Mouse (Mus musculus): ENCODE results near the gene Brd7.

Gene Brd7

DNA sequence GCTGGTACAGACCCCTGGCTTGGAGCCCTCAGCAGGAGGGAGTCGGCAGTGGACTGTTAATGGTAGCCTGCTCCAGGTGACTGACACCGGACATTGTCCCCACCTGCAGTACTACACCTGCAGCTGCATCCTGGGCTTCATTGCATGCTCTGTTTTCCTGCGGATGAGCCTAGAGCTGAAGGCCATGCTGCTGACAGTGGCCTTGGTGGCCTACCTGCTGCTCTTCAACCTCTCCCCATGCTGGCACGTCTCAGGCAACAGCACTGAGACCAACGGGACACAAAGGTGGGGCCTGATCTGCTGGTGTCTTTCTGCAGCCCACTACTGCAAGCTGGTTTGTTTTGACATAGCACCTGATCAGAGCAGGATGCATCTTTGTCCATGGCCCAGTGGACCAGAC, 38.5 kb downstream of the Brd7 start:
- Histone ChIP-seq H3K9me3 (ENCODE audit: low read length) (no peaks in the 10 kb centered on the region), H3K36me3 (ENCODE audit: insufficient read depth, low read length) (peaks cover 13% of the 10 kb centered on the region), H3K4me3 (replicated peaks; ENCODE audit: low read length) (no peak overlapping the region), H3K27me3 (ENCODE audit: insufficient read depth, low read length) (peaks cover 9% of the 10 kb centered on the region; the same call in 1 of the 2 replicates), H3K4me1 (replicated peaks; ENCODE audit: low read depth, low read length) (peaks cover 7% of the 10 kb centered on the region; the same call in 1 of the 2 replicates)
- TF ChIP-seq POU5F1 (IDR thresholded peaks at IDR 0.05; ENCODE audit: borderline replicate concordance, low read length), result no peak
- TF ChIP-seq CTCF (conservative IDR thresholded peaks at IDR 0.05; ENCODE audit: low read length), result no peak
- TF ChIP-seq NANOG (IDR thresholded peaks at IDR 0.05; ENCODE audit: borderline replicate concordance, low read length), result no peak

DNA sequence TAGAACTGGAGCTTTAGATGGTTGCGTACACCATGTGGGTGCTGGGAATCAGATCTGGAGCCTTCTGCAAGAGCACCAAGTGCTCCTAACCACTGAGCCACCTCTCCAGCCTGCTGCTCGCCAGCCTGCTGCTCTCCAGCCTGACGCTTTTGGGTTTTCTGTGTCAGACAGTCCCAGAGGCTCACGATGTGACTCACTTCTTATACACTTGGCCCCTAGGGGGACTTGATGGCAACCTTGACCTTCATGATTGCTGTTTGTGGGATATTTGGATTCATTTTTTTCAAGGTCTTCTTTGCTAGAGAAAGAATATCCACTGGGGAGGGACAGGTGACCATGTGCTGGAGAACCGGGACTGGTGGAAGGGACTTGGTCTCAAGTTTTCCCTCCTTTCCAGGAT, 40.6 kb downstream of the Brd7 start:
- H3K9me3 ChIP-seq (ENCODE audit: low read length), result no peaks in the 10 kb centered on the region
- H3K4me3 ChIP-seq (replicated peaks; ENCODE audit: low read length), result no peak overlapping the region
- H3K36me3 ChIP-seq (ENCODE audit: insufficient read depth, low read length), result no peaks in the 10 kb centered on the region
- TF ChIP-seq NANOG (IDR thresholded peaks at IDR 0.05; ENCODE audit: borderline replicate concordance, low read length) (no peak), CTCF (conservative IDR thresholded peaks at IDR 0.05; ENCODE audit: low read length) (no peak)
- peaks cover 23% of the 10 kb centered on the region for H3K27me3 ChIP-seq (ENCODE audit: insufficient read depth, low read length)
- peaks cover 13% of the 10 kb centered on the region for H3K4me1 ChIP-seq (replicated peaks; ENCODE audit: low read depth, low read length)

DNA sequence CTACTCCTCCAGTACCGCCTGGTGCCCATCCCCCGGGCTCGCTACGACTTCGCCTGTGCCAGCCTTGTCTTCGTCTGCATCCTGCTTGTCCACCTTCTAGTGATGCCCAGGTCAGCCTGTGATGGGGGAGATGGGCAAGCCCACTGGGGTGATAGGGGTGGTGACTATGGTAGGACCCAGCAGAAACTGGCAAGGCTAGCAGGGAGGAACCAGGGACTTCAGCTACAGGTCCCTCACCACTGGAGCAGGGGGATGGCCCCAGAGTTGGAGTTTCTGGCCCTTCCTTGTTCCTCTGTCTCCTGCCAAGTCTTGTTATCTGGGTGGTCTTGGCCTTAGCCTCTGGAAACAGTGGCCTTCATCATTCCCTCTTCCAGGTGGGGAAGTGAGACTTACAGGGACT, 41.9 kb downstream of the Brd7 start:
- no peaks in the 10 kb centered on the region for H3K9me3 ChIP-seq (ENCODE audit: low read length)
- TF ChIP-seq CTCF (conservative IDR thresholded peaks at IDR 0.05; ENCODE audit: low read length), result no peak
- TF ChIP-seq NANOG (IDR thresholded peaks at IDR 0.05; ENCODE audit: borderline replicate concordance, low read length), result no peak
- TF ChIP-seq POU5F1 (IDR thresholded peaks at IDR 0.05; ENCODE audit: borderline replicate concordance, low read length), result no peak
- H3K4me3 ChIP-seq (replicated peaks; ENCODE audit: low read length), result no peak overlapping the region
- H3K27me3 ChIP-seq (ENCODE audit: insufficient read depth, low read length), result peaks cover 36% of the 10 kb centered on the region
- peaks cover 13% of the 10 kb centered on the region for H3K4me1 ChIP-seq (replicated peaks; ENCODE audit: low read depth, low read length)
- no peaks in the 10 kb centered on the region for H3K36me3 ChIP-seq (ENCODE audit: insufficient read depth, low read length)

DNA sequence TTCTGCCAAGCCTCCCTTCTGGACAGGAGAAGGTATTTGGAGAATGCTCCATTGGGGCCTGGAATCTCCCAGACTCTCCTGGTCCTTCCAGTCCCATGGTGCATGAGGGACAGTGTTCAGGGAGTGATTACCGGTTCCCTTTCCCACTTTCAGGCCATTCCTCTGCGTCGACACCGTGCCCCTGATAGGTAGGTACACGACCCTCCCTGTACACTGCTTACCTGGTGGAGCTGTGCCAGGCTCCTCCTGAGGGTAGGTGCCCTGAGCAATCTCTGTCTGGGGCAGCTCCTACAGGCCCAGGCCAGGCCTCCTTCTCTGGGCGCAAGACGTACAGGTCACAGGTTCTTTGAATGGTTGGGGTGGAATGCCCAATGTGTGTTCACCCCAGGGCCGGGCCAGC, 43.8 kb downstream of the Brd7 start:
- peaks cover 42% of the 10 kb centered on the region for H3K27me3 ChIP-seq (ENCODE audit: insufficient read depth, low read length)
- TF ChIP-seq POU5F1 (IDR thresholded peaks at IDR 0.05; ENCODE audit: borderline replicate concordance, low read length) (no peak), NANOG (IDR thresholded peaks at IDR 0.05; ENCODE audit: borderline replicate concordance, low read length) (no peak), CTCF (conservative IDR thresholded peaks at IDR 0.05; ENCODE audit: low read length) (no peak)
- H3K9me3 ChIP-seq (ENCODE audit: low read length), result no peaks in the 10 kb centered on the region
- peaks cover 15% of the 10 kb centered on the region; the same call in 1 of the 2 replicates for H3K4me1 ChIP-seq (replicated peaks; ENCODE audit: low read depth, low read length)
- no peak overlapping the region for H3K4me3 ChIP-seq (replicated peaks; ENCODE audit: low read length)
- no peaks in the 10 kb centered on the region for H3K36me3 ChIP-seq (ENCODE audit: insufficient read depth, low read length)

DNA sequence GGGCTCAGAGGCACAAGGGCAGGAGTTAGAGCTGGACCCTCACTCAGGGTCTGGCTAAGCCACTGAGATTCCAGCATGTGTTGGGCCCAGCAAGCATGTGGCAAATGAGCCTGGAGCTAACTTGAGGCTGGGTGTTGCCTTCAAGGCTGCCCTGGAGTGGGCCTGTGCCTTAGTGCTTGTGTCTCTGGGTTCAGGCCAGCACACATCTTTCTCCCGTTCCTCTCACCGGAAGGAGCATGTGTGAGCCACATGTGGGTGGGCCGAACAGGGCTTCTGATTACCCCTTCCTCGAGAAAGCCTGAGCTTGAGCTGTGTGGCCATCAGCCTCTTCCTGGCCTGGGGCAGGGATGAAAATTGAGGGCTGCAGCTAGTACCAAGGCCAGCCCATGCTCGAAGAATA, 44.7 kb downstream of the Brd7 start:
- Histone ChIP-seq H3K36me3 (ENCODE audit: insufficient read depth, low read length) (no peaks in the 10 kb centered on the region), H3K4me1 (replicated peaks; ENCODE audit: low read depth, low read length) (peaks cover 15% of the 10 kb centered on the region; the same call in 1 of the 2 replicates), H3K4me3 (replicated peaks; ENCODE audit: low read length) (no peak overlapping the region), H3K9me3 (ENCODE audit: low read length) (no peaks in the 10 kb centered on the region), H3K27me3 (ENCODE audit: insufficient read depth, low read length) (peaks cover 44% of the 10 kb centered on the region)
- TF ChIP-seq NANOG (IDR thresholded peaks at IDR 0.05; ENCODE audit: borderline replicate concordance, low read length), result no peak
- no peak for TF ChIP-seq CTCF (conservative IDR thresholded peaks at IDR 0.05; ENCODE audit: low read length)
- TF ChIP-seq POU5F1 (IDR thresholded peaks at IDR 0.05; ENCODE audit: borderline replicate concordance, low read length), result no peak

DNA sequence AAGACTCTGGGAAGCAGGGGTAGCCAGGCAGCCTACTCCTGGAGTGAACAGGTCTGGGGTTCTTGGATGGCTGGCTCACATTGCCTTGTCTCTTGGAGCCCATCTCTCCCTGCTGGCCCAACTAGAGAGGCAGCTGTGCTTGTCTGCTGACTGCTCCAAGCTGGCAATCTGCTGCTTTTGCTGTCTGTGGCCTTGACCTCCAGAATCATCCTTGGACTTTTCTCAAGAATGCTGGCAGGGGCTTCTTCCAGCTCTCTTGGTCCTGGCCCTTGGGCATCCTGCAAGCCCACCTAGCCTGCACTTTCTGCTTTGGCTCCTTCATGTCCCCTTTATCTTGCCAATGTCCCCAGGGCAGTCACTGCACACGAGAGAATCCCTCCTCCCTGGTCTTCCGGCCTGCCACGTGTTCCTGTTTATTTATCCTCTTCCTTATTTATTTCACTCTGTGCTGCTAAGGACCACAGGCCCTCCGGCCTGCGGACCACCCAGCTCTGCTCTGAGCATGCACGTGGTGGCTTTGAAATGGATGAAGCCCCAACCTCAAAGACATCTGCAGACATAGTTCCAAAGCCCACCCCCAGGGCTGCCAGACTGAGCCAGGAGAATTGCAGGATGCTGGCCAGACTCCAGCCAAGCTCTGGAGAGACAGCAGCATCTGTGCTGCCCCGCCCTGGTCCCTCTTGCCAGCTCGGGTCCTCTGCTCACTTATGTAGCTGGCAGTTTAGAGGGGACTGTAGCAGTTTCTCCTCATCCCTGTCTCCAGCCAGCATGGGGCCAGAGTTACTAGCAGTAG, 45.7 kb downstream of the Brd7 start:
- H3K36me3 ChIP-seq (ENCODE audit: insufficient read depth, low read length), result no peaks in the 10 kb centered on the region
- H3K4me1 ChIP-seq (replicated peaks; ENCODE audit: low read depth, low read length), result peaks cover 15% of the 10 kb centered on the region; the same call in 1 of the 2 replicates
- H3K9me3 ChIP-seq (ENCODE audit: low read length), result no peaks in the 10 kb centered on the region
- H3K4me3 ChIP-seq (replicated peaks; ENCODE audit: low read length), result 0 out of 2 replicates have a peak overlapping the region, but pooled peaks have one; percentile 10
- no peak for TF ChIP-seq NANOG (IDR thresholded peaks at IDR 0.05; ENCODE audit: borderline replicate concordance, low read length)
- no peak for TF ChIP-seq POU5F1 (IDR thresholded peaks at IDR 0.05; ENCODE audit: borderline replicate concordance, low read length)
- TF ChIP-seq CTCF (conservative IDR thresholded peaks at IDR 0.05; ENCODE audit: low read length), result no peak
- H3K27me3 ChIP-seq (ENCODE audit: insufficient read depth, low read length), result peaks cover 48% of the 10 kb centered on the region

DNA sequence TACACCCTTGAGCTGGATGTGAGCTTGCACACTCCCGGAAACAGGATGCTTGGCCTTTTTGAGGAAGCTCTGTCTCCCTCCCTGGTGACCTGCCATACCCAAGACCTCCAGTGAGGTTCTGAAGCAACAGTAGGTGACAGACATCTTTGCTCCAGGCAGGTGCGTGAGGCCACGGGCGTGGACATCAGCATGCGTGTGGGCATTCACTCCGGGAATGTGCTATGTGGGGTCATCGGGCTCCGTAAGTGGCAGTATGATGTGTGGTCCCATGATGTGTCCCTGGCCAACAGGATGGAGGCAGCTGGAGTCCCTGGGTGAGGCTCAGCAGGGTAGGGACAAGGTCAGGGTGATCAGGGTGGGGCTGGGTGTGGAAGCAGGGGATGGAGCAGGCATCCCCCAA, 46.7 kb downstream of the Brd7 start:
- no peak overlapping the region for H3K4me3 ChIP-seq (replicated peaks; ENCODE audit: low read length)
- H3K36me3 ChIP-seq (ENCODE audit: insufficient read depth, low read length), result no peaks in the 10 kb centered on the region
- H3K9me3 ChIP-seq (ENCODE audit: low read length), result no peaks in the 10 kb centered on the region
- H3K4me1 ChIP-seq (replicated peaks; ENCODE audit: low read depth, low read length), result peaks cover 15% of the 10 kb centered on the region; the same call in 1 of the 2 replicates
- TF ChIP-seq POU5F1 (IDR thresholded peaks at IDR 0.05; ENCODE audit: borderline replicate concordance, low read length) (no peak), NANOG (IDR thresholded peaks at IDR 0.05; ENCODE audit: borderline replicate concordance, low read length) (no peak), CTCF (conservative IDR thresholded peaks at IDR 0.05; ENCODE audit: low read length) (no peak)
- peaks cover 47% of the 10 kb centered on the region for H3K27me3 ChIP-seq (ENCODE audit: insufficient read depth, low read length)

DNA sequence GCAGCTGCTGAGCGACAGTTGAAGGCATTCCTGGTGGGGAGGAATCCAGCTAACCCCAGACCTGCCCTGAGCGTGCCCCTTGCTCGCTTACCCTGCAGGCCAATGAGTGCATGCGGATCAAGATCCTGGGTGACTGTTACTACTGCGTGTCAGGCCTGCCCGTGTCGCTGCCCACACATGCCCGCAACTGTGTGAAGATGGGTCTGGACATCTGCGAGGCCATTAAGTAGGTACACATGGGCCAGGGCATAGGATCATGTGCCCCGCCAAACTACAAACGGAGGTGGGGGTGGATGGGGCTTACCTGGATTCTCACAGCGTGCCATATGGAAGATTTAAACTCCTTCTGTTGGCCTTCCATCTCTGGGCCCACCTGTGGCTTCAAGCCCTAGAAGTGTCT, 48.0 kb downstream of the Brd7 start:
- Histone ChIP-seq H3K4me1 (replicated peaks; ENCODE audit: low read depth, low read length) (peaks cover 15% of the 10 kb centered on the region; the same call in 1 of the 2 replicates), H3K4me3 (replicated peaks; ENCODE audit: low read length) (0 out of 2 replicates have a peak overlapping the region, but pooled peaks have one; percentile 7), H3K9me3 (ENCODE audit: low read length) (no peaks in the 10 kb centered on the region), H3K27me3 (ENCODE audit: insufficient read depth, low read length) (peaks cover 42% of the 10 kb centered on the region), H3K36me3 (ENCODE audit: insufficient read depth, low read length) (no peaks in the 10 kb centered on the region)
- TF ChIP-seq CTCF (conservative IDR thresholded peaks at IDR 0.05; ENCODE audit: low read length) (no peak), POU5F1 (IDR thresholded peaks at IDR 0.05; ENCODE audit: borderline replicate concordance, low read length) (no peak), NANOG (IDR thresholded peaks at IDR 0.05; ENCODE audit: borderline replicate concordance, low read length) (no peak)
